Mouse (Mus musculus) forebrain, embryonic 10.5 days (tissue): ENCODE results near the gene Gm32802. TPM values are rescaled to one million over a fixed set of nuclear protein-coding genes. Genes with fewer than 3 reads are reported as not detected.
"Not testable (repeated sequence)": the region's sequence is repeated elsewhere in the genome, so short reads cannot be mapped to it uniquely, and the experiment has no call there.

ENCODE experiments used
- DNase-seq: peaks from one replicate; pipeline ENCODE4 v3.0.0-alpha.2; 2017; ENCODE audit warnings: low spot score; ENCODE audit errors: extremely low spot score
- H3K27ac ChIP-seq: fragments of 300-500 bp; sonication (generic); 2 replicates; pipeline ENCODE4 v1.5.1; 2016; ENCODE audit warnings: mild to moderate bottlenecking
- H3K27me3 ChIP-seq: fragments of 300-500 bp; sonication (generic); 2 replicates; pipeline ENCODE4 v1.6.1; 2016; ENCODE audit warnings: mild to moderate bottlenecking; ENCODE audit not compliant: poor library complexity, severe bottlenecking
- H3K36me3 ChIP-seq: fragments of 300-500 bp; sonication (generic); replicated peaks from 2 replicates; pipeline ENCODE4 v1.6.1; 2016; ENCODE audit warnings: mild to moderate bottlenecking, moderate library complexity
- H3K4me1 ChIP-seq: fragments of 300-500 bp; sonication (generic); 2 replicates; pipeline ENCODE4 v1.6.1; 2016
- H3K4me3 ChIP-seq: fragments of 300-500 bp; sonication (generic); 2 replicates; pipeline ENCODE4 v1.5.1; 2016; ENCODE audit warnings: mild to moderate bottlenecking, moderate library complexity
- H3K9me3 ChIP-seq: fragments of 300-500 bp; sonication (generic); 2 replicates; pipeline ENCODE4 v1.6.1; 2016; ENCODE audit warnings: mild to moderate bottlenecking, moderate library complexity
- WGBS: fragments of 180-500 bp; shearing (Covaris S2); methylation state at CpG from one replicate; pipeline ENCODE4 v1.1.7; 2016; 5-methylcytosine and 5-hydroxymethylcytosine counted together
- polyA plus RNA-seq: library from polyadenylated mRNA; unstranded; fragments of >200 nt; fragmentation: Nextera tagmentation; extraction: Ambion mirVana; gene quantifications from 2 replicates; pipeline ENCODE4 v1.2.1, GENCODE M21; 2016

Gm32802 gene
- polyA plus RNA-seq, 1 experiment from 2014 or later, result 0.10 TPM

DNA sequence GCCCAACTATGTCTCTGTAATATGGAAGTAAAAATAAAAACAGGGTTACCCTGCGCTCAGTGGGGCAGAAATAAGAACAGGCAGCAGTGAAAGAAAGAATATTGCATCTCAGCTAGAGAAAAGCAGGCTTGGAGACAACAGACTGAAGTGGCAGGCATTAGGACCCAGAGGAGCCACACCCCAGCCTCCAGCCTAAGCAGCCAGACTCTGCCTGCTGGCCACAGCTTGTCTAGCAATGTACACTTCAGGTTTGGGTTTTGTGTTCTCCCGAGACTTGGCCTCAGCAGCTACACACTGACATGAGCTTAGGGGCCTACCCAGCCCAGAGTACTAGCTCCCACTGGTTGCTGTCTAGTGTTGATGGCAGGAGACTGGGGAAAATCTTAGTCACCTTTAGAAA is 43.6 kb downstream of the Gm32802 start:
- H3K27ac ChIP-seq, H3K36me3 ChIP-seq, DNase-seq, H3K4me1 ChIP-seq, H3K27me3 ChIP-seq, H3K4me3 ChIP-seq, H3K9me3 ChIP-seq: not testable (repeated sequence)
- 46% methylated on average over 2 of the region's 2 CpGs for whole genome bisulfite sequencing

Other genes with a start within 250 kb of the Gm32802 start
- gene Mdm1, start 116.9 kb upstream of the Gm32802 start, polyA plus RNA-seq, result 58.2 and 58.9 TPM in 2 replicates
- gene Il22, start 53.7 kb upstream of the Gm32802 start, polyA plus RNA-seq, result 0.12 TPM in 1 of 2 replicates, not detected in the other
- gene Gm32717, start 17.9 kb upstream of the Gm32802 start, polyA plus RNA-seq, result 0.10 TPM in 1 of 2 replicates, not detected in the other
- gene Iltifb, start 36.4 kb downstream of the Gm32802 start, polyA plus RNA-seq, result not detected in 2 replicates
- not detected in 2 replicates for gene Gm9040, start 68.3 kb downstream of the Gm32802 start, polyA plus RNA-seq
- gene Gm9044, start 73.7 kb downstream of the Gm32802 start, polyA plus RNA-seq, result not detected in 2 replicates
- gene Gm9045, start 79.1 kb downstream of the Gm32802 start, polyA plus RNA-seq, result 0.06 and 0.09 TPM in 2 replicates
- not detected in 2 replicates for gene Gm9046, start 84.6 kb downstream of the Gm32802 start, polyA plus RNA-seq
- gene Gm9048, start 90.0 kb downstream of the Gm32802 start, polyA plus RNA-seq, result not detected in 2 replicates
- 0.06 and 0.09 TPM in 2 replicates for gene Gm9049, start 95.4 kb downstream of the Gm32802 start, polyA plus RNA-seq
- not detected in 2 replicates for gene Ifng, start 182.4 kb downstream of the Gm32802 start, polyA plus RNA-seq